Mouse (Mus musculus) ES-Bruce4 (cell line): ENCODE results near the gene Prss33.

Experiments
- CTCF ChIP-seq: IDR thresholded peaks from one replicate; pipeline ENCODE4 v1.8.1; 2011; ENCODE audit warnings: low read depth, low read length
- EP300 ChIP-seq: IDR thresholded peaks from 2 replicates; pipeline ENCODE4 v1.6.1; 2011; ENCODE audit warnings: low read depth, low read length; ENCODE audit not compliant: insufficient read depth
- POLR2A ChIP-seq: IDR thresholded peaks from one replicate; pipeline ENCODE4 v1.8.1; 2011; ENCODE audit warnings: low read length; ENCODE audit not compliant: insufficient read depth

DNA sequence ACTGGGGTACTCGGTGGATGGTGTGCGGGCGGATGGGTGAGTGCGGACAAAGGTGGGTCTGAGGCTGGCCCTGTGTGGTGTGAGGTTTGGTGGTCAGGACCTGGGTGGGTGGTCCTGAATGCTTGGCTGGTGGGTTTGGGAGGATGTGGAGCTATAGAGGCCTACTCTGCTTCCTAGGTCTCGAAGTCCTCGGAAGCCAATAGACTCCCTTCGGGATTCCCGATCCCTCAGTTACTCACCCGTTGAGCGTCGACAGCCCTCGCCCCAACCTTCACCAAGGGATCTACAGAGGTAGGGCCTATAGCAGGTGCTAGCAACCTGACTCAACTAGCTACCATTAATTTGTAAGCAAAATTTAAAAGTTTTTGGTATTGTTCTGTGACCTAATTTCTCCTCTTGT, 12.2 kb downstream of the Prss33 start:
- TF ChIP-seq CTCF (no peak), POLR2A (no peak), EP300 (no peak)
